Mouse (Mus musculus): Measurements from ENCODE around the gene Nxf1.

- TF ChIP-seq EP300 (IDR thresholded peaks at IDR 0.05) (no peak), CTCF (IDR thresholded peaks at IDR 0.05) (no peak)
These were observed 18.0 kb upstream of the Nxf1 start for GRCm38 (mm10) chr19:8738911-8739310.

Measured in lung, postnatal 0 days (tissue).